Mouse (Mus musculus) limb, embryonic 15.5 days (tissue): ENCODE measurements around the gene Khdc1c. TPM values are rescaled to one million over a fixed set of nuclear protein-coding genes. Genes with fewer than 3 reads are reported as not detected.
"Not testable (repeated sequence)": the region's sequence is repeated elsewhere in the genome, so short reads cannot be mapped to it uniquely, and the experiment has no call there.

Experiments
- ATAC-seq: fragments of 200-750 bp; cut with Nextera tagmentation; 2 replicates; pipeline ENCODE4 v1.8.0; 2017; ENCODE audit warnings: low read depth, moderate TSS enrichment; ENCODE audit not compliant: insufficient number of reproducible peaks, low FRiP score, low TSS enrichment
- H3K27ac ChIP-seq: fragments of 300-500 bp; sonication (generic); 2 replicates; pipeline ENCODE4 v1.5.1; 2015; ENCODE audit warnings: moderate library complexity, mild to moderate bottlenecking, inconsistent platforms
- H3K27me3 ChIP-seq: fragments of 300-500 bp; sonication (generic); 2 replicates; pipeline ENCODE4 v1.6.1; 2015; ENCODE audit warnings: inconsistent platforms
- H3K36me3 ChIP-seq: fragments of 300-500 bp; sonication (generic); 2 replicates; pipeline ENCODE4 v1.6.1; 2015; ENCODE audit warnings: inconsistent platforms
- H3K4me1 ChIP-seq: fragments of 300-500 bp; sonication (generic); 2 replicates; pipeline ENCODE4 v1.6.1; 2015; ENCODE audit warnings: inconsistent platforms
- H3K4me2 ChIP-seq: fragments of 300-500 bp; sonication (generic); 2 replicates; pipeline ENCODE4 v1.6.1; 2015; ENCODE audit warnings: mild to moderate bottlenecking, inconsistent platforms
- H3K4me3 ChIP-seq: fragments of 300-500 bp; sonication (generic); 2 replicates; pipeline ENCODE4 v1.5.1; 2015; ENCODE audit warnings: mild to moderate bottlenecking, inconsistent platforms
- H3K9ac ChIP-seq: fragments of 300-500 bp; sonication (generic); 2 replicates; pipeline ENCODE4 v1.6.1; 2015; ENCODE audit warnings: inconsistent platforms
- H3K9me3 ChIP-seq: fragments of 300-500 bp; sonication (generic); 2 replicates; pipeline ENCODE4 v1.6.1; 2016; ENCODE audit warnings: inconsistent platforms
- WGBS: fragments of 180-500 bp; shearing (Covaris S2); methylation state at CpG from one replicate; pipeline ENCODE4 v1.1.7; 2015; 5-methylcytosine and 5-hydroxymethylcytosine counted together
- polyA plus RNA-seq: library from polyadenylated mRNA; unstranded; fragments of >200 nt; fragmentation: Nextera tagmentation; extraction: Ambion mirVana; gene quantifications from 2 replicates; pipeline ENCODE4 v1.2.1, GENCODE M21; 2015

The Khdc1c gene
- not detected in 2 replicates for polyA plus RNA-seq

- H3K4me2 ChIP-seq, H3K9me3 ChIP-seq, H3K4me1 ChIP-seq, H3K36me3 ChIP-seq, ATAC-seq, H3K27me3 ChIP-seq, H3K4me3 ChIP-seq, H3K9ac ChIP-seq, H3K27ac ChIP-seq: not testable (repeated sequence)
- WGBS = 73% methylated on average over 1 of the region's 1 CpGs
Measured at GRCm38 (mm10) chr1:21368031-21368430, at the start of gene Khdc1c. Gene Khdc1c (plus strand): TSS chr1:21368331.

GRCm38 (mm10) chr1:21320271-21320670 is 47.9 kb upstream of the Khdc1c start:
- H3K36me3 ChIP-seq, ATAC-seq, H3K27ac ChIP-seq, H3K9me3 ChIP-seq, H3K4me3 ChIP-seq, H3K27me3 ChIP-seq, H3K4me1 ChIP-seq, H3K9ac ChIP-seq, H3K4me2 ChIP-seq: not testable (repeated sequence)
- WGBS = 88% methylated on average over 5 of the region's 5 CpGs

GRCm38 (mm10) chr1:21321656-21322055 is 46.5 kb upstream of the Khdc1c start:
- H3K9ac ChIP-seq = no peak overlapping the region
- H3K4me1 ChIP-seq = no peaks in the 10 kb centered on the region
- H3K4me3 ChIP-seq = no peak overlapping the region
- no peak for ATAC-seq
- no peak overlapping the region for H3K27ac ChIP-seq
- no peaks in the 10 kb centered on the region for H3K27me3 ChIP-seq
- no peaks in the 10 kb centered on the region for H3K9me3 ChIP-seq
- H3K4me2 ChIP-seq = no peak overlapping the region
- WGBS = 86% methylated on average over 1 of the region's 1 CpGs
- H3K36me3 ChIP-seq = no peaks in the 10 kb centered on the region

- H3K36me3 ChIP-seq = no peaks in the 10 kb centered on the region
- H3K27ac ChIP-seq = no peak overlapping the region
- H3K4me2 ChIP-seq = no peak overlapping the region
- H3K27me3 ChIP-seq = no peaks in the 10 kb centered on the region
- 59% methylated on average over 1 of the region's 1 CpGs for WGBS
- H3K4me3 ChIP-seq = no peak overlapping the region
- H3K9ac ChIP-seq = no peak overlapping the region
- H3K9me3 ChIP-seq = no peaks in the 10 kb centered on the region
- H3K4me1 ChIP-seq = no peaks in the 10 kb centered on the region
- no peak for ATAC-seq
Measured at GRCm38 (mm10) chr1:21323996-21324574, 44.0 kb upstream of the Khdc1c start.

GRCm38 (mm10) chr1:21324633-21325032 is 43.5 kb upstream of the Khdc1c start:
- no peaks in the 10 kb centered on the region for H3K27me3 ChIP-seq
- H3K4me2 ChIP-seq = no peak overlapping the region
- no peak overlapping the region for H3K27ac ChIP-seq
- no peak overlapping the region for H3K9ac ChIP-seq
- 70% methylated on average over 1 of the region's 1 CpGs for WGBS
- H3K9me3 ChIP-seq = no peaks in the 10 kb centered on the region
- H3K36me3 ChIP-seq = no peaks in the 10 kb centered on the region
- no peaks in the 10 kb centered on the region for H3K4me1 ChIP-seq
- ATAC-seq = no peak
- H3K4me3 ChIP-seq = no peak overlapping the region

- no peak overlapping the region for H3K9ac ChIP-seq
- no peaks in the 10 kb centered on the region for H3K9me3 ChIP-seq
- H3K27me3 ChIP-seq = no peaks in the 10 kb centered on the region
- H3K4me3 ChIP-seq = no peak overlapping the region
- H3K36me3 ChIP-seq = no peaks in the 10 kb centered on the region
- H3K4me1 ChIP-seq = no peaks in the 10 kb centered on the region
- no peak overlapping the region for H3K4me2 ChIP-seq
- no peak for ATAC-seq
- H3K27ac ChIP-seq = no peak overlapping the region
- WGBS = 86% methylated on average over 7 of the region's 7 CpGs
Measured at GRCm38 (mm10) chr1:21326733-21327132, 41.4 kb upstream of the Khdc1c start.

GRCm38 (mm10) chr1:21331161-21331560 is 37.0 kb upstream of the Khdc1c start:
- not testable (repeated sequence) for H3K27me3 ChIP-seq, H3K36me3 ChIP-seq, ATAC-seq, H3K4me2 ChIP-seq, H3K9ac ChIP-seq, H3K27ac ChIP-seq, H3K4me3 ChIP-seq, H3K4me1 ChIP-seq, H3K9me3 ChIP-seq

- H3K4me2 ChIP-seq = no peak overlapping the region
- no peak overlapping the region for H3K4me3 ChIP-seq
- no peaks in the 10 kb centered on the region for H3K36me3 ChIP-seq
- no peaks in the 10 kb centered on the region for H3K27me3 ChIP-seq
- no peaks in the 10 kb centered on the region for H3K4me1 ChIP-seq
- H3K9ac ChIP-seq = no peak overlapping the region
- no peak for ATAC-seq
- no peaks in the 10 kb centered on the region for H3K9me3 ChIP-seq
- no peak overlapping the region for H3K27ac ChIP-seq
- 77% methylated on average over 16 of the region's 16 CpGs for WGBS
Measured at GRCm38 (mm10) chr1:21333222-21333973, 34.7 kb upstream of the Khdc1c start.

- no peak for ATAC-seq
- Histone ChIP-seq H3K4me2 (no peak overlapping the region), H3K36me3 (no peaks in the 10 kb centered on the region), H3K4me3 (no peak overlapping the region), H3K27ac (no peak overlapping the region), H3K27me3 (no peaks in the 10 kb centered on the region), H3K4me1 (no peaks in the 10 kb centered on the region), H3K9ac (no peak overlapping the region), H3K9me3 (no peaks in the 10 kb centered on the region)
Measured at GRCm38 (mm10) chr1:21335836-21336235, 32.3 kb upstream of the Khdc1c start.

GRCm38 (mm10) chr1:21340745-21341144 is 27.4 kb upstream of the Khdc1c start:
- Histone ChIP-seq H3K27ac (no peak overlapping the region), H3K4me1 (no peaks in the 10 kb centered on the region), H3K27me3 (no peaks in the 10 kb centered on the region), H3K36me3 (no peaks in the 10 kb centered on the region), H3K4me2 (no peak overlapping the region), H3K4me3 (no peak overlapping the region), H3K9ac (no peak overlapping the region), H3K9me3 (no peaks in the 10 kb centered on the region)
- no peak for ATAC-seq
- WGBS = 96% methylated on average over 1 of the region's 1 CpGs

- no peaks in the 10 kb centered on the region for H3K36me3 ChIP-seq
- no peaks in the 10 kb centered on the region for H3K9me3 ChIP-seq
- no peak for ATAC-seq
- no peak overlapping the region for H3K4me2 ChIP-seq
- WGBS = 65% methylated on average over 4 of the region's 4 CpGs
- H3K4me3 ChIP-seq = no peak overlapping the region
- no peak overlapping the region for H3K27ac ChIP-seq
- no peaks in the 10 kb centered on the region for H3K27me3 ChIP-seq
- no peak overlapping the region for H3K9ac ChIP-seq
- H3K4me1 ChIP-seq = no peaks in the 10 kb centered on the region
Measured at GRCm38 (mm10) chr1:21344253-21344652, 23.9 kb upstream of the Khdc1c start.

GRCm38 (mm10) chr1:21344752-21345151 is 23.4 kb upstream of the Khdc1c start:
- not testable (repeated sequence) for H3K4me1 ChIP-seq, H3K9ac ChIP-seq, H3K27ac ChIP-seq, H3K27me3 ChIP-seq, H3K36me3 ChIP-seq, H3K9me3 ChIP-seq, ATAC-seq, H3K4me2 ChIP-seq, H3K4me3 ChIP-seq
- WGBS = 86% methylated on average over 7 of the region's 7 CpGs
